Mouse (Mus musculus) layer of hippocampus, postnatal 36 days (tissue): ENCODE measurements at regions not wholly inside any gene's neighbourhood (a gene's known extent, or its start where the extent isn't known, plus 50 kb on each side); places are given as distances from the start of the nearest gene placed in this dataset.
A peak's percentile ranks its signal among the peaks of the same experiment; 100 is the strongest.

Experiments
- DNase-seq, 2 experiments: peaks; one replicate each; pipeline ENCODE4 v3.0.0; 2022

GRCm38 (mm10) chr5:28904500-28904899, 291.3 kb upstream of the Rnf32 start:
- DNase-seq = no peak

- no peak for DNase-seq
Measured at GRCm38 (mm10) chr5:28903805-28904320, 291.9 kb upstream of the Rnf32 start.

- DNase-seq = no peak
Measured at GRCm38 (mm10) chr5:28892703-28893249, 303.0 kb upstream of the Rnf32 start.

GRCm38 (mm10) chr5:28891988-28892387, 303.8 kb upstream of the Rnf32 start:
- DNase-seq = no peak

GRCm38 (mm10) chr5:28884746-28885365, 310.9 kb upstream of the Rnf32 start:
- no peak for DNase-seq

- no peak for DNase-seq
Measured at GRCm38 (mm10) chr5:28876199-28876598, 319.6 kb upstream of the Rnf32 start.

GRCm38 (mm10) chr5:28873600-28874265, 322.1 kb upstream of the Rnf32 start:
- DNase-seq = no peak

- peak; percentile 41 to 44 for DNase-seq
Measured at GRCm38 (mm10) chr5:28859604-28860371, 336.0 kb upstream of the Rnf32 start.

GRCm38 (mm10) chr5:28838141-28838925, 357.5 kb upstream of the Rnf32 start:
- no peak for DNase-seq

GRCm38 (mm10) chr5:28819091-28819490, 352.0 kb upstream of the Shh start:
- peak; percentile 40 to 52 for DNase-seq

- DNase-seq = no peak
Measured at GRCm38 (mm10) chr5:28807950-28808349, 340.9 kb upstream of the Shh start.

GRCm38 (mm10) chr5:28799464-28799863, 332.4 kb upstream of the Shh start:
- no peak for DNase-seq

- no peak for DNase-seq
Measured at GRCm38 (mm10) chr5:28798361-28798760, 331.3 kb upstream of the Shh start.

- no peak for DNase-seq
Measured at GRCm38 (mm10) chr5:28795130-28795758, 328.2 kb upstream of the Shh start.

- DNase-seq = no peak
Measured at GRCm38 (mm10) chr5:28793781-28794180, 326.7 kb upstream of the Shh start.

- no peak for DNase-seq
Measured at GRCm38 (mm10) chr5:28785347-28786060, 318.4 kb upstream of the Shh start.

- DNase-seq = no peak
Measured at GRCm38 (mm10) chr5:28784339-28784966, 317.4 kb upstream of the Shh start.

- no peak for DNase-seq
Measured at GRCm38 (mm10) chr5:28775648-28776359, 308.7 kb upstream of the Shh start.

- no peak for DNase-seq
Measured at GRCm38 (mm10) chr5:28771796-28772195, 304.7 kb upstream of the Shh start.
